Mouse (Mus musculus) embryonic facial prominence, embryonic 13.5 days (tissue): ENCODE measurements around the gene Tmem132b. TPM values are rescaled to one million over a fixed set of nuclear protein-coding genes. Genes with fewer than 3 reads are reported as not detected.

ENCODE experiments used
- ATAC-seq: fragments of 200-750 bp; cut with Nextera tagmentation; 2 replicates; pipeline ENCODE4 v1.8.0; 2017; ENCODE audit warnings: low read depth; ENCODE audit not compliant: insufficient number of reproducible peaks, insufficient read depth, low FRiP score, low TSS enrichment
- H3K27ac ChIP-seq: fragments of 300-500 bp; sonication (generic); 2 replicates; pipeline ENCODE4 v1.5.1; 2015; ENCODE audit warnings: moderate library complexity, mild to moderate bottlenecking, inconsistent platforms
- H3K27me3 ChIP-seq: fragments of 300-500 bp; sonication (generic); 2 replicates; pipeline ENCODE4 v1.6.1; 2015; ENCODE audit warnings: mild to moderate bottlenecking, inconsistent platforms
- H3K36me3 ChIP-seq: fragments of 300-500 bp; sonication (generic); 2 replicates; pipeline ENCODE4 v1.6.1; 2015; ENCODE audit warnings: mild to moderate bottlenecking, inconsistent platforms
- H3K4me1 ChIP-seq: fragments of 300-500 bp; sonication (generic); 2 replicates; pipeline ENCODE4 v1.6.1; 2015; ENCODE audit warnings: inconsistent platforms
- H3K4me2 ChIP-seq: fragments of 300-500 bp; sonication (generic); 2 replicates; pipeline ENCODE4 v1.6.1; 2015; ENCODE audit warnings: moderate library complexity, mild to moderate bottlenecking, inconsistent platforms
- H3K4me3 ChIP-seq: fragments of 300-500 bp; sonication (generic); 2 replicates; pipeline ENCODE4 v1.5.1; 2015; ENCODE audit warnings: mild to moderate bottlenecking, inconsistent platforms
- H3K9ac ChIP-seq: fragments of 300-500 bp; sonication (generic); 2 replicates; pipeline ENCODE4 v1.6.1; 2015; ENCODE audit warnings: mild to moderate bottlenecking, inconsistent platforms
- H3K9me3 ChIP-seq: fragments of 300-500 bp; sonication (generic); 2 replicates; pipeline ENCODE4 v1.6.1; 2016; ENCODE audit warnings: inconsistent platforms
- WGBS: fragments of 180-500 bp; shearing (Covaris S2); methylation state at CpG from one replicate; pipeline ENCODE4 v1.1.7; 2015; ENCODE audit warnings: mixed read lengths; 5-methylcytosine and 5-hydroxymethylcytosine counted together
- polyA plus RNA-seq: library from polyadenylated mRNA; unstranded; fragments of >200 nt; fragmentation: Nextera tagmentation; extraction: Ambion mirVana; gene quantifications from 2 replicates; pipeline ENCODE4 v1.2.1, GENCODE M21; 2015

Gene Tmem132b
- polyA plus RNA-seq, 1 experiment from 2014 or later = 0.11 TPM

DNA sequence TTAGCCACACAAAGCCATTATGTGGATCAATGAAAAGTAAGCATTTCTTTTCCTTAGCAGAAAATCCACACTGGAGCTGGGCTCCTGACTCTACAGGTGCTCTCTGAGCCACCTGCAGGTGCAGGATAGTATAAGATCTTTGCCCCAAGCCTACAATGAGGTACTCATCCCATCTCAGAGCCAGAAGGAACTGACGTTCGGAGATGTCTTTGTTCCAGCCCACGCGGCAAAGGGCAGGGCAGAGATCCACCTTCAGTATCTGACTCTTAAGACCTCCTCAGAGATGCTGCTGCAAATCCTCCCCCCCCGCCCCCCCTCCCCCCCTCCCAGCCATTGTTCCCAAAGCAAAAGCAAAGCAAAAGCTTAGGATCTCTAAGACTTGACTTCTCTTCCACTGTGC is 268.0 kb downstream of the Tmem132b start:
- WGBS = 30% methylated on average over 5 of the region's 5 CpGs
- H3K4me2 ChIP-seq = no peak overlapping the region
- no peak overlapping the region for H3K4me3 ChIP-seq
- H3K27ac ChIP-seq = no peak overlapping the region
- no peaks in the 10 kb centered on the region for H3K27me3 ChIP-seq
- H3K4me1 ChIP-seq = no peaks in the 10 kb centered on the region
- no peaks in the 10 kb centered on the region for H3K36me3 ChIP-seq
- no peak for ATAC-seq
- H3K9ac ChIP-seq = no peak overlapping the region
- no peaks in the 10 kb centered on the region for H3K9me3 ChIP-seq

DNA sequence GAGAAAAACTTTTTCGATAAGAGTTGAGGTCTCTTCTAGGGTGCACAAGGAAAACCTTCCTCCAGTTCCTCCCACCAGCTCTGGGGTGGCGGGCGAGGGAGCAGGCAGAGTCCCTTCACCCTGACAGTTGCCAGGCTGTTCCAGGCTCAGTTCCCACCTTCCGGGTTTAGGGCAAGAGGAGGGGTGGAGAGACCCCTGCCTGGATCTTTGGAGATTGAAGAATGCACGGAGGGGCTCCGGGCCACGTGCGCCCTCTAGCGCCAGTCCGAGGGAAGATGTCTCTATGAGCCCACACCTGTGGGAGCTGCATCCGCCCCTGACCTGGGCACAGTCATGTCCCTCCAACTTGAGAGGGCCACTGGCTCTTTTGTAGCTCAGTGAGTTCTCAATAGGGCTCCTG is 268.5 kb downstream of the Tmem132b start:
- ATAC-seq = no peak
- no peak overlapping the region for H3K4me2 ChIP-seq
- H3K9ac ChIP-seq = no peak overlapping the region
- H3K9me3 ChIP-seq = no peaks in the 10 kb centered on the region
- H3K27me3 ChIP-seq = no peaks in the 10 kb centered on the region
- no peaks in the 10 kb centered on the region for H3K4me1 ChIP-seq
- H3K27ac ChIP-seq = no peak overlapping the region
- no peak overlapping the region for H3K4me3 ChIP-seq
- 10% methylated on average over 11 of the region's 11 CpGs for WGBS
- no peaks in the 10 kb centered on the region for H3K36me3 ChIP-seq

DNA sequence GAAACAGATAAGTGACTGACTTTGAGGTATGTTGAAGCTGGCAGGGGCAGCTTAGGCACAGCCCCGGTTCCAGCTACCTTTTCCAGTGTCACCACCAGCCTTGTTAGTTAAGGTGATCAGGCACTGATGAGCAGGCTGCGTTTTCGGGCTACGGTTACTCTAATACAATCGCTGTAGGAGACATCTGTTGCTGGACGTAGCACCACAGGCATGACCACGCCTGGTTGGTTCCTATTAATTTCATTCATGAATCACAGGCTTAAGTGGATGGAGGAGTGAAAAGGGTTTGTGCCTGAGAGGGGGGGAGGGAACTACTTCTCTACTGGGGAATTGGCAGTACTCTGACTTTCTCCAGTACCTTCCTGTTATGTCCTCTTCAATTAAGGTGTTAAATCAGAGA is 271.2 kb downstream of the Tmem132b start:
- Histone ChIP-seq H3K27me3 (no peaks in the 10 kb centered on the region), H3K27ac (no peak overlapping the region), H3K4me2 (no peak overlapping the region), H3K4me3 (no peak overlapping the region), H3K4me1 (no peaks in the 10 kb centered on the region), H3K9me3 (no peaks in the 10 kb centered on the region), H3K36me3 (no peaks in the 10 kb centered on the region), H3K9ac (no peak overlapping the region)
- ATAC-seq = no peak
- WGBS = 81% methylated on average over 7 of the region's 7 CpGs

DNA sequence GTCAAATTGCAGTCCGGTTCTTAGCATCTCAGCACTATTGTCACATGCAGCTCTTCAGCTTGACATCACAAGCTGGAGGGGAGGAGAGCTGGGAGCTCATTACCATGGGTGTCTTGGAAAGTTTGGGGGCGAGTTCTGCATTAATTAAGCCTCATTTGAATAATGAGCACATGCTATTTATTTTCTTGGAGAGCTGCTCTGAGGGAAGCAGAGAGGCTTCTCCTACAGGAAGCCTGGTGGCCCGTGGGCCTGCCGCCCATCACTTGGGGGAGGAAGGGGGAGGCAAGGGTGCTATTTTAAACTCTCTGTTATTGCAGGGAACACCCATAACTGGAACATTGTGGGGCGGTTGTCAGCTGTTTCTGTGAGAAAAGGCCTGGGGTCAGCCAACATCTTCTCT is 273.8 kb downstream of the Tmem132b start:
- Histone ChIP-seq H3K36me3 (no peaks in the 10 kb centered on the region), H3K9me3 (no peaks in the 10 kb centered on the region), H3K9ac (no peak overlapping the region), H3K4me2 (no peak overlapping the region), H3K4me1 (no peaks in the 10 kb centered on the region), H3K4me3 (no peak overlapping the region), H3K27me3 (no peaks in the 10 kb centered on the region), H3K27ac (no peak overlapping the region)
- WGBS = 67% methylated on average over 5 of the region's 5 CpGs
- no peak for ATAC-seq

DNA sequence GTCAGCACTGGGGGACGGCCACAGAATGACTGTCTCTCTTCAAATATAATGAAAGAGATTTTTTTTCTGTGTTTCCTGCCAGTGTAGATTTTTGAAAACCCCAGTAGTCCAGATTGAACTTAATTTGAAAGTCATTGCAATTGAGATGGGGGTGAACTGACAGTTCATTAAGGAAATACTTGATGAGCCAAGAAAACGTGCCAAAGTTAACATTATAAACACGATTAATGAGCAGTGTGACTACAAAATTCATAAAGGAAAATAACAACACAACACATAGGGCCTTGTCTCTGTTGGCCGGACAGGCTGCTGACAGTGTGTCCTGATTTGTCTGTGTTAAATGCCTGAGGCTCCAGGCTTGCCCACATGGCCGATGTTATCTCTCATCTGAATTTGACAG is 276.3 kb downstream of the Tmem132b start:
- no peak for ATAC-seq
- Histone ChIP-seq H3K27me3 (no peaks in the 10 kb centered on the region), H3K27ac (no peak overlapping the region), H3K4me1 (no peaks in the 10 kb centered on the region), H3K4me2 (no peak overlapping the region), H3K9ac (no peak overlapping the region), H3K4me3 (no peak overlapping the region), H3K36me3 (no peaks in the 10 kb centered on the region), H3K9me3 (no peaks in the 10 kb centered on the region)
- WGBS = 82% methylated on average over 5 of the region's 5 CpGs

DNA sequence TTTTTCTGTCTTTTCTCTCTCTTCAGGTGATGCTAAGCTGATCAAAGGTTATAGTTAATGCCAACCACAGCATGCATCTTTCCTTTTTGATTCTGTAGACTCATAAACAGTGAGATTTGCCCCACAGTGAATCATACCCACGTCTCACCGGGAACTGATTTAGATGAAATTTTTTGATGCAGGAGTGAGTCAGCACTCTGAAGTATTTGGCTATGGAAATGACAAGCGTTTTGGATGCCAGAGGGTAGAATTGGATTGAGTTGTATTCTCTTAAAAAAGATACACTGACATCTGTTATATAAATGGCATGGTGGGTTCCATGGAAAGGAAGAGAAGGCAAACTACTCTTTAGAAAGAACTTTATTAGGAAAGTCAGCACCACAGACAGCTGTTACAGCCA is 297.8 kb downstream of the Tmem132b start:
- WGBS = 80% methylated on average over 3 of the region's 3 CpGs
- H3K4me3 ChIP-seq = no peak overlapping the region
- H3K36me3 ChIP-seq = no peaks in the 10 kb centered on the region
- H3K4me2 ChIP-seq = no peak overlapping the region
- H3K4me1 ChIP-seq = no peaks in the 10 kb centered on the region
- no peak overlapping the region for H3K9ac ChIP-seq
- ATAC-seq = no peak
- H3K27me3 ChIP-seq = no peaks in the 10 kb centered on the region
- no peaks in the 10 kb centered on the region for H3K9me3 ChIP-seq
- no peak overlapping the region for H3K27ac ChIP-seq

DNA sequence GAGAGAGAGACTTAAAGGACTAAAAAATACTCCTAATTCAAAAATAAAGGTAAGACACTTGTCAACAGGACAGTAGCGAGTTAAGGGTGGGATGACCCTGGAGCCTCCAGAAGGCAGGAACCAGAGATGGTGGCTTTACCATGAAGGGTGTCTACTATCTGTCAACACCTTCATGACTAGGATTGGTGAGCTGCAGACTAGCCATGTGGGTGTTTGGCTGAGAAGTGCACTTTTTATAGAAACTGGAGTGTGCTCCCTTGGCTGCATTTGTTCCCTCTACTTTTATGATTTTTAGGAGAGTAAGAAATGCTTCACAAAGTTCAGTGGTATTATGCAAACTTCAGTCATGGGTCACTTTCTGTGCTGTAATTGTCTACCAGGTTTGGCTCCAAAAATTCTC is 304.3 kb downstream of the Tmem132b start:
- H3K4me1 ChIP-seq = no peaks in the 10 kb centered on the region
- 88% methylated on average over 1 of the region's 1 CpGs for WGBS
- H3K27me3 ChIP-seq = no peaks in the 10 kb centered on the region
- H3K9me3 ChIP-seq = no peaks in the 10 kb centered on the region
- ATAC-seq = no peak
- no peak overlapping the region for H3K4me3 ChIP-seq
- H3K9ac ChIP-seq = no peak overlapping the region
- H3K4me2 ChIP-seq = no peak overlapping the region
- no peaks in the 10 kb centered on the region for H3K36me3 ChIP-seq
- no peak overlapping the region for H3K27ac ChIP-seq

DNA sequence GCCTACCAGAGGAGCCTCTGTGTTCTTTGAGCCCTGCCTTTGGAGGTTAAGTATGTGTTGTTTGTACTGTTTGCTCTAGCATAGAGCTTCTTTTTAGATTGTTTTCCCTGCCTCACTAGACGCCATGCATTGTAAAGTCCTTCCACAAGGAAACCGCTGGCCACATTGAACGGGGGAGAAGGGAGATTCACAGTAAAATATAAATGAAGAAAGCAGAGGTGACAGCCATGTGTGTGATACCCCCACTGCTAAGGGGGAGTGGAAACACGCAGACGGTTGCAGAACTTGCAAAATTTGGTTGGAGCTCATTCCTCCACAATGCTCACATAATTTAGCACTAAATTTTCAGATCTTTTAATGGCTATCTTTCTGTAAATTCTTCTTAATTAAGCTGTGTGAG is 305.2 kb downstream of the Tmem132b start:
- ATAC-seq = no peak
- H3K4me1 ChIP-seq = no peaks in the 10 kb centered on the region
- H3K4me2 ChIP-seq = no peak overlapping the region
- no peaks in the 10 kb centered on the region for H3K36me3 ChIP-seq
- 84% methylated on average over 5 of the region's 5 CpGs for WGBS
- H3K27me3 ChIP-seq = no peaks in the 10 kb centered on the region
- H3K4me3 ChIP-seq = no peak overlapping the region
- H3K27ac ChIP-seq = no peak overlapping the region
- no peak overlapping the region for H3K9ac ChIP-seq
- H3K9me3 ChIP-seq = no peaks in the 10 kb centered on the region

Other genes starting within 250 kb of the Tmem132b start
- 53.9 and 55.6 TPM in 2 replicates for gene Scarb1, start 190.7 kb upstream of the Tmem132b start, polyA plus RNA-seq
- 0.29 and 0.34 TPM in 2 replicates for gene Gm10382, start 142.5 kb upstream of the Tmem132b start, polyA plus RNA-seq
- 979 and 1,012 TPM in 2 replicates for gene Ubc, start 141.6 kb upstream of the Tmem132b start, polyA plus RNA-seq
- gene Dhx37, start 97.7 kb upstream of the Tmem132b start, polyA plus RNA-seq = 13.9 and 14.7 TPM in 2 replicates
- gene Bri3bp, start 90.2 kb upstream of the Tmem132b start, polyA plus RNA-seq = 33.5 and 36.1 TPM in 2 replicates
- gene Aacs, start 56.0 kb upstream of the Tmem132b start, polyA plus RNA-seq = 36.8 and 38.1 TPM in 2 replicates